Mouse (Mus musculus) gastrocnemius, adult 18-20 months (tissue): Measurements from ENCODE around the gene Ugt1a9. TPM values are rescaled to one million over a fixed set of nuclear protein-coding genes. Genes with fewer than 3 reads are reported as not detected.
"Not testable (repeated sequence)": the region's sequence is repeated elsewhere in the genome, so short reads cannot be mapped to it uniquely, and the experiment has no call there.

Source experiments
- DNase-seq: peaks from one replicate; pipeline ENCODE4 v3.0.0; 2021; ENCODE audit warnings: low spot score
- long read RNA-seq, 2 experiments: library from polyadenylated mRNA; stranded (forward); transcript quantifications; one replicate each; pipeline ENCODE4 v2.0.0; 2021
- total RNA-seq, 2 experiments: library from RNA; stranded (reverse); gene quantifications; 2 replicates each; pipeline ENCODE4 v1.2.3; 2021

Gene Ugt1a9
- total RNA-seq, result under 1 TPM in 1 of 2 experiments, not detected in 1; 0.14 TPM
- long read RNA-seq, experiment 1, result 0 reads
- long read RNA-seq, experiment 2, result 0 reads

- DNase-seq, result no peak
Observed at GRCm38 (mm10) chr1:88070495-88070894, at the start of gene Ugt1a9. Ugt1a9 (plus strand) TSS chr1:88070800.

DNA sequence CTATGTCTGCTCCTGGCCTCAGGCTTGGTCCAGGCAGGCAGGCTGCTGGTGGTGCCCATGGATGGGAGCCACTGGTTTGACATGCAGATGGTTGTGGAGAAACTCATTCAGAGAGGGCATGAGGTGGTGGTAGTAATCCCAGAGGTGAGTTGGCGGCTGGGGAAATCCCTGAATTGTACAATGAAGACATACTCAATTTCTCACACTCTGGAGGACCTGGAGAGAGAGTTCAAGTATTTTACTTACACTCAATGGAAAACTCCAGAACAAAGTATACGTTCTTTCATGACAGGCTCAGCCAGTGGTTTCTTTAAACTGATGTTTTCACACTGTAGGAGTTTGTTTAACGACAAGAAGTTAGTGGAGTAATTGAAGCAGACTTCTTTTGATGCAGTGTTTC, 45.4 kb upstream of the Ugt1a9 start:
- not testable (repeated sequence) for DNase-seq

DNA sequence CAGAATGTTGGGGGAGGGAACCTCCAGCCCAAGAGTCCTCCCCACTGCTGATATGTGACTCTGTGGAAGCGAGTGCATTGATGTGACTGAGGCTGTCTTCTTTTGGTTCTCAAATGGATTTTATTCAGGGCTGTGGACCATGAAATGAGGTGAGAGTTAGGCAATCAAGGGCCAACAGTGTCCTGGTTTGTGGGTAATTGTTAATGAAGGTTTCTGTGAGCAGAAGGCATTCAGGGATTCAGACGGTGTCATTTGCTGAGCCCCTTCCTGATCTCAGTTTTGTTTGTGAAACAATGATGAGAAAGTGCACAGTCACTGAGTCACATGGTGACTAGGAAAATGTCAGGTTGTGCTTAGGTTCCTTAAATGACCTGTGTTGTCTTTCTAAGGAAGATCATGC, 27.6 kb upstream of the Ugt1a9 start:
- not testable (repeated sequence) for DNase-seq

DNA sequence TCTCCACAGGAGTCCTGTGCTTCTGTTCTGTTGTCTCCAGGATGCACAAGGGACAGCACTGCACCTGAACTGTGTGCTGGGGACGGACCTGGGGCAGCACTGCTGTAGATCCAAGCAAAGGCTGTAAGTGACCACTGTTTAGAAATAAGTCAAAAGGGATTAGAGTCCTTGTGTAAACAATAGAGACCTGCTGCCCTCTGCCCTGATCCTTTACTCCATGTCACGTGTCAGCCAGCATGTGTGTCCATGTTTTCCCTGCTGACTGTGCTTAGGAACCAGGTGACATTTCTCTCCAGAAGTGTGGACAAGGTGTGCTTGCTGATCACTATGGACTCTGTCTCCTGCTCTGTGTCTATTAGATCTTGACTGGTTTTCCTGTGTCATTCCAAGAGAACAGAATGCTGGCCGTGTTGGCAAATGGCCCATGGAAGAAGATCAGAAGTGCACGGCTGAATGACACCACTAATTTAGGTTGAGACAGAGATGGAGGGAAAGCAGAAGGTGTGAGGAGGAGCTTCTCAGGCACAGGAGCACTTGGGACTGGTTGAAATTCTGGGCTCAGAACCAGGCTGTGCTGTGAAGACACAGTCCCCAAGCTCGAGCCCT, 25.7 kb upstream of the Ugt1a9 start:
- not testable (repeated sequence) for DNase-seq

DNA sequence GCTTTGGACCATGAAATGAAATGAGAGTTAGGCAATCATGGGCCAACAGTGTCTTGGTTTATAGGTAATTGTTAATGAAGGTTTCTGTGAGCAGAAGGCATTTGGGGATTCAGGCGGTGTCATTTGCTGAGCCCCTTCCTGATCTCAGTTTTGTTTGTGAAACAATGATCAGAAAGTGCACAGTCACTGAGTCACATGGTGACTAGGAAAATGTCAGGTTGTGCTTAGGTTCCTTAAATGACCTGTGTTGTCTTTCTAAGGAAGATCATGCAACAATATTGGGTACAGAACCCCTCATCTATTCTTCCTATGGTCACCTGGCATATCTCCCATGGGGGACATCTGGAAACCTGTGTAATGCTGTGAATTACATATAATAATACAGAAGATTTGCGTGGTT, 23.2 kb upstream of the Ugt1a9 start:
- DNase-seq, result not testable (repeated sequence)

DNA sequence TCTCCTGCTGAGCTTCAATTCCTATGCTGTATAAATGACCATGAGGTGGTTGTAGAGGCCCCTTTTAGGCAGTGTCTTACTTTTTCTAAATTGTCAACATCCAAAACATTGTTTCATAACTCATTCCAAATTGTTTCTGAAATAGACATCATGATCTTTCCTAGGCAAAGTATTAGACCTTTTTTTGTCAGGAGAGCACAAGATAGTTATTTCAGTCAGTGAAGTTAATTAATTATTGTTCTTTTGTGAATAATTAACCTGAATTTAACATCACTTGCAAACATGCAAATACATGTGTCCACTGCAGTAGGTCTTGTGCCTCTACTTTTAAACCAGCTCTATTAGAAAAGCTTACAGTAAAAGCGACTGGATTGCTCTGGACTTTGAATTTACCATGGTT, 15.5 kb upstream of the Ugt1a9 start, which contains the start of gene Ugt1a10:
Gene Ugt1a10, plus strand, starts transcription at position 301 of the 400 bp plus-strand sequence.
- DNase-seq, result no peak

- not testable (repeated sequence) for DNase-seq
Observed at GRCm38 (mm10) chr1:88066472-88067102, 4.0 kb upstream of the Ugt1a9 start.

GRCm38 (mm10) chr1:88070902-88071301, 302 bp downstream of the Ugt1a9 start:
- no peak for DNase-seq

DNA sequence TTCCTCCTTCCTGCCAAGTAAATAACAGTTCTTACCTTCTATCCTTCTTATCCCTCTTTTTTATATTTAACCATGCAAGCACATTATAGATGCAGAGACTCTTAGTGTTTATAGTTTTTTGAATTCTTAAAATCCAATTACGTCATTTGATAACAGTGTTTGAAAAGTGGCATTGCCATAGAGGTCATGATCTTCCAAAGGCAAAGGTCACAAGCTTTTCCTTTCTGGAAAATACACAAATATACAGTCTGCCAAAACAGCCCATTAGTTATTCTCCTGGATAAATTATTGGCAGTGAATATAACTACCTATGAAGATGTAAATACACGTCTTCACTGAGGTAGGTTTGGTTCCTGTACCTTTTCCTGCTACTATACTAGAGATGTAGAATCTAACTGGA, 3.9 kb downstream of the Ugt1a9 start:
- no peak for DNase-seq

DNA sequence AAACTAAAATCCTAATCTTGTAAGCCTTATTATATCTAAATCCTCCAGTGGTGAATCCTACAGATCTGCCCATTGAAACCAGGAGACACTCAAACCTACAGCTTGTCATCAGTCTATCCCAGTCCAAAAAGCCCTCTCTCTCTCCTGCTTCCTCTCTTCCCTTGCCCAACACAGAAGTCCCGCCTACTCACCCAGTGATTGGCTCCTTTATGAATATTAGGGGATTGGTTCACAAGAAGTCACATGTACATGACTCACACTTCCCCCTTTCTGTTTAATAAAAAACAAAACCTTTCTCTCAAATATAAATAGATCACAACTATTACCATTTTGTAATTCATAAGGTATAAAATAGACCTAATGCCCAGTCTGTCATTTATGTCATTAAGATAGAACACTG, 6.5 kb downstream of the Ugt1a9 start:
- no peak for DNase-seq

DNA sequence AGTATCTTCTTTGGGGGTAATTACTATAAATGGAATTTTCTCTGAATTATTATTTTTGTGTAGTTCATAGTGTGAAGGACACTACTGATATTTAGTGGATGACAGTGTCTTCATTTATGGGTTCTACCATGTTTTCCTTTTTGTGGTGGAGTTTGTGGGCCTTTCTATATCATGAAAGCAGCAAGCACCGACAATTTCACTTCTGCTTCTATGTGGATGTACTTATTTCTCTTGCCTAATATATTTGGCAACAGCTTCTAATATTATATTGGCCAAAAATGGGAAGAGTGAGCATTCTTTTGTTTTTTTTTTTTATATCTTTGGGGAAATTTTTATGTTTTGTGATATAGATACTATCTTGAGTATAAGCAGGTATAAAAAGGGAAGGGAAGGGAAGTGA, 11.1 kb downstream of the Ugt1a9 start:
- no peak for DNase-seq

GRCm38 (mm10) chr1:88086125-88086524, 15.5 kb downstream of the Ugt1a9 start:
- DNase-seq, result no peak

DNA sequence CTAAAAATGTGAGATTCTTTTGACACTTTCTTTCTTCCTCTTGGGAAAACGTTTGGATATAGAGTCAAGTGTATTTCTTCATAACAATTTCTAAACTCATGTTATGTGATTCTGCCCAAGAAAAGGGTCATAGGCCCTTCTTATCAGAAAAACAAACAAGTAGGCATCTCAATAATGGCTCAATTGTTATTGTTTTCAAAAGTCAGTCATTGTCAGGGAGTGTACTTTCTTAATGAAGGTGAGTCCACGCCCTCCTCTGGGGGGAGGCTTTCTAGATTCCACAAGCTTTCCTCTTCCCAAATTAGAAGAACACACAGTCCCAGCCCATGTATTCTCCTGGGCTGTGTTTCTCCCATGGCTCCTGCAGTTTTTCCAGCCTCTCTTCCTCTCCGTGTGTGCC, 16.9 kb downstream of the Ugt1a9 start, which contains the start of gene Ugt1a8:
Gene Ugt1a8, plus strand, starts transcription at position 301 of the 400 bp plus-strand sequence.
- no peak for DNase-seq

- DNase-seq, result no peak
Observed at GRCm38 (mm10) chr1:88092341-88092740, 21.7 kb downstream of the Ugt1a9 start.

DNA sequence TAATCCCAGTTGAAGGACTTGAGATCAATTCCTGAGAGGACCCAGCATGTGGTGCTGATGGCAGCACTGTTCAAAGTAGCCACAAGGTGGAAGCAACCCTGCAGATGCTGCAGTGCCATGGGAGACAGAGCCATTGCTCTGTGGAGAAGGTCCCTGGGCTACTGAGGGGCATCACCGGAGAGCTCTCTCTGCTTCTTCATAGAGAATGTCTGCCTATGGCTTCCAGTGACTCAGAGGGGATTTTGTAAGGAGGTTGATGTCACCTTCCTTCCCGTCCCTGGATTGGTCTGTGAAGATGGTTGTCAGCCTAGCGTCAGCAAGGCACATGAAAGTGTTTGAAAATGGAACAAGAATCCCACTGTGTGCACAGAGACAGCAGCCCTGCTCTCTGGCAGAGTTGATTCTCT, 23.7 kb downstream of the Ugt1a9 start:
- not testable (repeated sequence) for DNase-seq

DNA sequence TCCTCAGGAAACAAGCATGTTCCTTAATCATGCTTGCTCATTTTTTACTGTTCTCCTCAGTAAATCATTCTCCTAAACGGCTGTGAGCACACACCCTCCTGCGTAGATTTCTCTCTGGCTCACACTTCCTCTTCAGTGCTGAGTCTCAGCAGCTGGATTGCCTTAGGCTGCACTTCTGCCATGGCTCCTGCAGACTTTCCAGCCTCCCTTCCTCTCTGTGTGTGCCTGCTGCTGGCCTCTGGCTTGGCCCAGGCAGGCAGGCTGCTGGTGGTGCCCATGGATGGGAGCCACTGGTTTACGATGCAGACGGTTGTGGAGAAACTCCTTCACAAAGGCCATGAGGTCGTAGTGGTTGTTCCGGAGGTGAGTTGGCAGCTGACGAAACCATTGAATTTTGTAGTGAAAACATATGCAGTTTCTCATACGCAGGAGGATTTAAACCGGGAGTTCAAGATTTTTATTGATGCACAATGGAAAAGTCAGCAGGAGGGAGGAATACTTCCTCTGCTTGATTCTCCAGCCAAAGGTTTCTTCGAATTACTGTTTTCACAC, 24.4 kb downstream of the Ugt1a9 start, which contains the start of gene Ugt1a7c:
Gene Ugt1a7c, plus strand, starts transcription at position 122 of the 552 bp plus-strand sequence.
- no peak for DNase-seq

- not testable (repeated sequence) for DNase-seq
Observed at GRCm38 (mm10) chr1:88098546-88098945, 27.9 kb downstream of the Ugt1a9 start.

- DNase-seq, result not testable (repeated sequence)
Observed at GRCm38 (mm10) chr1:88099691-88100090, 29.1 kb downstream of the Ugt1a9 start.

- DNase-seq, result not testable (repeated sequence)
Observed at GRCm38 (mm10) chr1:88103019-88103418, 32.4 kb downstream of the Ugt1a9 start, which contains the start of gene Ugt1a6b. Ugt1a6b (plus strand) TSS chr1:88103252.

DNA sequence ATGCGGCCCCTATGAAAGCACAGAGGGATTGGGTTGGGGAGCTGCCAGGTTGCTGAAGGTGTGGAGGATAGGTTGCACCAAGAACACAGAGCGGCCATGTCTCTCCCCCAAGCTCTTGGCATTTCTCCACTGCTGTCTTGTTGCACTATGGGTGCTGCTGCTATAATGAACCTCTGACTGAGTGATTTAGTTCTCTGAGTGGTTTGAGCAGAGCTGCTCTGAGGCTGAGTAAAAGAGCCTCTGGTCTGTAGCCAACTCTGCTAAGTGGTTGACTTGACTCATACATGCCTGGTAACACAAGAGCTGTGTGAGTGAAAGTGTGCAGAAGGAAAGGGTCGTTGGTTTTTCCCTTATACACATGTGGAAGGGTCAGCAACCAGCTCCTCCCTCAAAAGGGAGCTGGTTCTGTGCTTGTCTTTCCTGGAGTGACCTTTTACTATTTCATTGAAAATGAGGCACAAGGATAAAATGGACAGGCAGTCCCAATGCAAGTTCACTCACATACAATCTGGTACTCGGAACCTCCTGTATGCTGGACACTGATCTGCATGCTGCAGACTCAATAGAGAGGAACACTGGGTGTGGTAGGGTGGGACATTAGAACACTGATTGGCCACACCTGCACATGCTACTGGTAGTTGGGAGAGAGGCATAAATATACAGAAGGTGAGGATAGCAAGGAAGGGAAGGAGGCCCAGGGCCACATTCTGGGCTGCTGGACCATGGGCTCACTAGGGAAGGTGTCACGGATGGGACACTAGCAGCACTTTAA, 33.3 kb downstream of the Ugt1a9 start:
- DNase-seq, result not testable (repeated sequence)

- DNase-seq, result no peak
Observed at GRCm38 (mm10) chr1:88104667-88105430, 34.2 kb downstream of the Ugt1a9 start.
